Mouse (Mus musculus) CD4-positive naive resting alpha-beta T cell, adult 57 days (primary cell): ENCODE data around the gene Etv5. TPM values are rescaled to one million over a fixed set of nuclear protein-coding genes. Genes with fewer than 3 reads are reported as not detected.

ENCODE experiments used
- total RNA-seq: library from RNA; stranded (reverse); gene quantifications from one replicate; pipeline ENCODE4 v1.2.4, GENCODE M21; 2023

Etv5 gene
- total RNA-seq = 2.3 TPM

GRCm38 (mm10) chr16:22439499-22440177 is at the start of gene Etv5:
Gene Etv5 (minus strand): TSS chr16:22439719.

Other genes starting within 250 kb of the Etv5 start
- 503 TPM for gene Tra2b, start 173.7 kb downstream of the Etv5 start, total RNA-seq
- 1.6 TPM for gene Dgkg, start 217.5 kb upstream of the Etv5 start, total RNA-seq